Mouse (Mus musculus): Measurements from ENCODE around the gene Ncoa7. TPM values are rescaled to one million over a fixed set of nuclear protein-coding genes. Genes with fewer than 3 reads are reported as not detected.

The Ncoa7 gene
- total and polyA plus RNA-seq, 2 experiments from 2014 or later: 1.3 to 6.5 TPM

- ATAC-seq (ENCODE audit: insufficient read depth, low read depth): peak; percentile 90
- no peak overlapping the region for H3K27ac ChIP-seq (ENCODE audit: low read depth)
- H3K27me3 ChIP-seq (ENCODE audit: control insufficient read depth, insufficient read depth, low read length): no peaks in the 10 kb centered on the region
- no peak overlapping the region for H3K9ac ChIP-seq (replicated peaks; ENCODE audit: low read depth, low read length)
- peak; percentile 78 for DNase-seq (ENCODE audit: low spot score)
- H3K4me2 ChIP-seq (ENCODE audit: low read depth, low read length): peak overlapping the region; percentile 65
- H3K9me3 ChIP-seq (replicated peaks; ENCODE audit: control insufficient read depth, low read length): no peaks in the 10 kb centered on the region
- WGBS: 7% methylated on average over 11 of the region's 11 CpGs
- TF ChIP-seq CTCF (IDR thresholded peaks at IDR 0.05; ENCODE audit: low read depth): peak; percentile 84
- TF ChIP-seq EP300 (IDR thresholded peaks at IDR 0.05; ENCODE audit: low read depth): no peak
- H3K4me3 ChIP-seq (ENCODE audit: low read depth, low read length): peak overlapping the region; percentile 50
- H3K4me1 ChIP-seq (ENCODE audit: control insufficient read depth, insufficient read depth): no peaks in the 10 kb centered on the region
- no peaks in the 10 kb centered on the region for H3K36me3 ChIP-seq (replicated peaks; ENCODE audit: control insufficient read depth, insufficient read depth, low read length)
Measured at GRCm38 (mm10) chr10:30810967-30811293, 7.8 kb upstream of the Ncoa7 start.

GRCm38 (mm10) chr10:30810247-30810966 is 7.3 kb upstream of the Ncoa7 start:
- peak; percentile 33; the same call in 1 of the 2 replicates for ATAC-seq (ENCODE audit: insufficient read depth, low read depth)
- H3K27ac ChIP-seq (ENCODE audit: low read depth): no peak overlapping the region
- TF ChIP-seq EP300 (IDR thresholded peaks at IDR 0.05; ENCODE audit: low read depth) (no peak), CTCF (IDR thresholded peaks at IDR 0.05; ENCODE audit: low read depth) (no peak)
- H3K9me3 ChIP-seq (replicated peaks; ENCODE audit: control insufficient read depth, low read length): no peaks in the 10 kb centered on the region
- no peaks in the 10 kb centered on the region for H3K4me1 ChIP-seq (ENCODE audit: control insufficient read depth, insufficient read depth)
- WGBS: 36% methylated on average over 9 of the region's 9 CpGs
- no peak overlapping the region for H3K9ac ChIP-seq (replicated peaks; ENCODE audit: low read depth, low read length)
- no peaks in the 10 kb centered on the region for H3K36me3 ChIP-seq (replicated peaks; ENCODE audit: control insufficient read depth, insufficient read depth, low read length)
- no peaks in the 10 kb centered on the region for H3K27me3 ChIP-seq (ENCODE audit: control insufficient read depth, insufficient read depth, low read length)
- DNase-seq (ENCODE audit: low spot score): no peak
- peak overlapping the region; percentile 65 for H3K4me2 ChIP-seq (ENCODE audit: low read depth, low read length)
- H3K4me3 ChIP-seq (ENCODE audit: low read depth, low read length): peak overlapping the region; percentile 50

- 35% methylated on average over 7 of the region's 7 CpGs for WGBS
- H3K4me1 ChIP-seq (ENCODE audit: control insufficient read depth, insufficient read depth): 0 out of 2 replicates have a peak, but pooled peaks cover 3% of the 10 kb centered on the region
- no peaks in the 10 kb centered on the region for H3K27me3 ChIP-seq (ENCODE audit: control insufficient read depth, insufficient read depth, low read length)
- peak overlapping the region; percentile 87 for H3K9ac ChIP-seq (replicated peaks; ENCODE audit: low read depth, low read length)
- peak overlapping the region; percentile 89 for H3K4me2 ChIP-seq (ENCODE audit: low read depth, low read length)
- peak overlapping the region; percentile 97 for H3K4me3 ChIP-seq (ENCODE audit: low read depth, low read length)
- no peak for DNase-seq (ENCODE audit: low spot score)
- H3K27ac ChIP-seq (ENCODE audit: low read depth): peak overlapping the region; percentile 89
- H3K36me3 ChIP-seq (replicated peaks; ENCODE audit: control insufficient read depth, insufficient read depth, low read length): no peaks in the 10 kb centered on the region
- TF ChIP-seq EP300 (IDR thresholded peaks at IDR 0.05; ENCODE audit: low read depth) (no peak), CTCF (IDR thresholded peaks at IDR 0.05; ENCODE audit: low read depth) (no peak)
- no peaks in the 10 kb centered on the region for H3K9me3 ChIP-seq (replicated peaks; ENCODE audit: control insufficient read depth, low read length)
- ATAC-seq (ENCODE audit: insufficient read depth, low read depth): no peak
Measured at GRCm38 (mm10) chr10:30803587-30804253, 594 bp upstream of the Ncoa7 start.

DNA sequence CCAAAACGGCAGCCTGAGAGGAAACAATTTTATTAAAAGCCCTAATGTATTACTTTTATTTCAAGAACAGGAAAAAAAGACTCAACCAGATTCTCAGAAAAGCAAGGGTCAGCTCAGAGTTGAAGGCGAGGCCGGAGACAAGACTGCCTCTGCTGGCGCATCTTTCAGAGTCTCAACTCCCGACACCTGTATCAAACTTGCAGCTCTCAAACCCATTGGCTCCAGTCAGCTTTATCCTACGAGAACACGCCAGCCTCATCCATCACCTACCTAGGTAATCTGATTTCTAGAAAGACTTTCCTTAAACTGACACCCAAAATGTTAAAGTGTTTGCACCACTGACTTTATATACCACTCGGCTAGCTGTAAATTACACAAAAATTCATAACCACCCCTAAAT is 1.1 kb downstream of the Ncoa7 start:
- Histone ChIP-seq H3K4me2 (ENCODE audit: low read depth, low read length) (peak overlapping the region; percentile 89), H3K36me3 (replicated peaks; ENCODE audit: control insufficient read depth, insufficient read depth, low read length) (no peaks in the 10 kb centered on the region), H3K27ac (ENCODE audit: low read depth) (0 out of 2 replicates have a peak overlapping the region, but pooled peaks have one; percentile 89), H3K4me1 (ENCODE audit: control insufficient read depth, insufficient read depth) (0 out of 2 replicates have a peak, but pooled peaks cover 3% of the 10 kb centered on the region), H3K4me3 (ENCODE audit: low read depth, low read length) (peak overlapping the region; percentile 97), H3K27me3 (ENCODE audit: control insufficient read depth, insufficient read depth, low read length) (no peaks in the 10 kb centered on the region), H3K9me3 (replicated peaks; ENCODE audit: control insufficient read depth, low read length) (no peaks in the 10 kb centered on the region), H3K9ac (replicated peaks; ENCODE audit: low read depth, low read length) (peak overlapping the region; percentile 87)
- ATAC-seq (ENCODE audit: insufficient read depth, low read depth) (no peak), DNase-seq (ENCODE audit: low spot score) (no peak)
- WGBS: 12% methylated on average over 8 of the region's 8 CpGs
- TF ChIP-seq EP300 (IDR thresholded peaks at IDR 0.05; ENCODE audit: low read depth) (no peak), CTCF (IDR thresholded peaks at IDR 0.05; ENCODE audit: low read depth) (no peak)

DNA sequence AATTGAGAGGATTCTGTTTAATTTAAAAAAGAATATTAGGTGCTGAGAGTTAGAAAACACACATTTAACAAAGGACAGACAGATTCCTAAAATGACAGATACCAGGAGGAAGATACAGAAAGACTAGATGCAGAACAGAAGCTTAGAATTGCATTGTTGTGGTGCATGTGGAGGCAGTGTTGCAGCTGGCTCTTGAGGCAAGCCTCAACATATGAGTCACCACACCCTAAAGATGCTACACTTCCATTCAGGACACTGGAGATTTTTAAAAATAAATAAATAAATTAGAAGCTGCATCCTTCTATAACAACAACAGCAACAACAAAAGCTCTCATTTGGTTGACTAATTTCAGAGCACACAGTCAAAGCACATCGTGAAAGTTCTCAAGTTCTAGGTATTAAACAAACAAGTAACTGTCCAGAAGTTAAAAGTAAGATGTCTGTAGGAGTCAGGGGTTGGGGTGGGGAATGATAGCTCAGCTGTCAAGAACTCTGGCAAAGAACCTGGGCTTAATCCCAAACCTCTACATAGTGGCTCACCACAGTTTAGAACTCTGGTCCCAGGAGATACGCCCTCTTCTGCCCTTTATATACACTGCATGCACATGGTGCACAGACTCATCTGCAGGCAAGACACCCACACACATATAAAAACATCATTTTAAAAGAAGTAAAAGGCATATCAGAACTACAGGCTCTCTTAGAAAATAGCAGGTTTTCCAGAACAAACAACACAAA is 3.2 kb downstream of the Ncoa7 start:
- DNase-seq (ENCODE audit: low spot score): no peak
- Histone ChIP-seq H3K27me3 (ENCODE audit: control insufficient read depth, insufficient read depth, low read length) (no peaks in the 10 kb centered on the region), H3K27ac (ENCODE audit: low read depth) (no peak overlapping the region), H3K4me2 (ENCODE audit: low read depth, low read length) (no peak overlapping the region), H3K4me1 (ENCODE audit: control insufficient read depth, insufficient read depth) (0 out of 2 replicates have a peak, but pooled peaks cover 3% of the 10 kb centered on the region), H3K4me3 (ENCODE audit: low read depth, low read length) (no peak overlapping the region), H3K9ac (replicated peaks; ENCODE audit: low read depth, low read length) (no peak overlapping the region), H3K9me3 (replicated peaks; ENCODE audit: control insufficient read depth, low read length) (no peaks in the 10 kb centered on the region), H3K36me3 (replicated peaks; ENCODE audit: control insufficient read depth, insufficient read depth, low read length) (no peaks in the 10 kb centered on the region)
- TF ChIP-seq EP300 (IDR thresholded peaks at IDR 0.05; ENCODE audit: low read depth) (no peak), CTCF (IDR thresholded peaks at IDR 0.05; ENCODE audit: low read depth) (no peak)
- 86% methylated on average over 2 of the region's 2 CpGs for WGBS
- ATAC-seq (ENCODE audit: insufficient read depth, low read depth): no peak

Measured in heart, postnatal 0 days (tissue).